Mouse (Mus musculus): Measurements from ENCODE around the gene Ifi211. TPM values are rescaled to one million over a fixed set of nuclear protein-coding genes. Genes with fewer than 3 reads are reported as not detected.
"Not testable (repeated sequence)": the region's sequence is repeated elsewhere in the genome, so short reads cannot be mapped to it uniquely, and the experiment has no call there.

Ifi211 gene
- total RNA-seq, 2 experiments from 2014 or later: 0.55 to 1.7 TPM

DNA sequence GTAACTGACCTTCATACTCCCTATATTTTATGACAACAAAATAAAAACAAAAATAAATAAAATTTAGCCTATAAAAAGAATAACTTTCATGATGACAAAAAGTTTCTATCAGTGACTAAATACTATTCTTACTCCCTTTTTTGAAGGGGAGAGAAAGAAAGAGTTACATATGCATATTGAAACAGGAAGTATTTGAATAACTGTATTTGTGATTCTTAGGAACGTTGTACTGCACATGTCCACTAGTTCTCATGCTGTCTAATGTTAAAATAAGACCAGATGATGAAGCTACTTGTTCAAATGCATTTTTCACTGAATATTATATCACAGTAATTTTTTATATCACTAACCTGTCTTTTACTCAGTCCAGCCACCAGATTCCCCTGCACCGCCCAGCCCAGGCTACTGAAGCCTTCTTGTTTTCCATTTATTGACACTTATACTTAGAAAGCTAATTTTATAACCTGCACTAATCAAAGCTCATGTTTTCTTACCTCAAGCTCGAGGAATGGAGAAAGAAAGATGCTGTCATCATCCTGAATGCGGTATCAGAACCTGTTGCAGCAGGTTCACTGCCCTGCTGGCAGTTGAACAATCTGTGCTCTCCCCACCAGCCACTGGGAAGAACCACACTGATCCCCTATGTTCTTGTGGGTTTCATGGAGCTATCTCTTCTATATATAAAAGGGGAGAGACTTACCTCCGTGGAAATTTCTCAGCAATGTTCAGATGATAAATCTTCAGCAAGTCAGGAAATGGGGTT lies 33.4 kb downstream of the Ifi211 start:
- DNase-seq: not testable (repeated sequence)

DNA sequence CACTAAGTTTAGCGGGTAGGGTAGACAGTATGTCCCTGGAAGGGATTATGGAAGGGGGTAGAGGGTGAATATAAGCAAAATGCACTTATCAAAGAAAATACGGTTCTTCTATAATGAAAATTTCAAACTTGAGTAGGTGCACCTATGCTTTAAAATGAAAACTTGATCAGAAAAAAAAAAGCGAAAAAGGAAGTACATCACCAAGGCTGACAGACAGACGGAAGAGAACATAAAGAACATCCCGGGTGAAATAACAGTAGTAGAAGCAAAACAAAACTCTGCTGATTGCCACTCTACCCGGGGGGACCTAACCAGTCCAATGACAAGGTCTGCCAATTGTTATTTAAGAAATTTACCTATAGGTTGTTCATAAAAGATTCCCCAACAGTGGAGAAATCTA lies 34.6 kb downstream of the Ifi211 start:
- DNase-seq: not testable (repeated sequence)

DNA sequence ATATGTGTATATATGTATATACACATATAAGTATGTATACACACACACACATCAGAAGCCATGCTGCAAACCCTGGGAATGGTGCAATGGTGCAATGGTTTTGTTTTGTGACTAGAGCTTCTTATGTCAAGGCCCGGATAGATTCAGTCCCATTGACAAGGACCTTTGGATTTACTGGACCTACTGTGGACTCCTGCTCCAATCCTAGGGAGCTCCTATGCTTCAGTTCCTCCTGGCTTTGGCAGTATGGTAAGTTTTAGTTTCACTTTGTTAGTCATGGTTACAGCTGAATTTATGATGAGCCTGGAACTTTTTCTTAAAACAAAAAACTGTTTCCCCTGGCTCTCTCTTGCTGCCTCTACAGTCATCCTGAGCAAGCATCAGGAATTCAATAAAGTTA lies 35.7 kb downstream of the Ifi211 start:
- DNase-seq: not testable (repeated sequence)

DNA sequence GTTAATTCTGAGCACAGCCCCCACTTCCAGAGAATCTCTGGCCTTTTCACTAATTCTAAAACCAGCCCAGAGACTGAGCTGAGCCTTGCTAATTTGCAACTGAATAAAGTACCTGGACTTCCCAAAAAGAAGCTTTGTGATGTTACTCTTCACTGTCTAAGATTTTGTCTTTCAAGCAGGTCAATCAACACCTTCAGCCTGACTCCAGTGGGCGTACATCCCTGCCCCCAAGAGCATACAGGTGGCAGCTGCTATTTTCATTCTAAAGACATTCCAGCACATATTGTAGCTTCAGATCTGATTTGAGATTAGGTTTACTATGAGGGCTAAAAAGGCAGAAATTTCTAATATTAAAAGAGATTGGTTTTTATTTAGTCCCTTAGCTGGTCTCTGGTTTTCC lies 44.3 kb downstream of the Ifi211 start:
- DNase-seq: not testable (repeated sequence)

DNA sequence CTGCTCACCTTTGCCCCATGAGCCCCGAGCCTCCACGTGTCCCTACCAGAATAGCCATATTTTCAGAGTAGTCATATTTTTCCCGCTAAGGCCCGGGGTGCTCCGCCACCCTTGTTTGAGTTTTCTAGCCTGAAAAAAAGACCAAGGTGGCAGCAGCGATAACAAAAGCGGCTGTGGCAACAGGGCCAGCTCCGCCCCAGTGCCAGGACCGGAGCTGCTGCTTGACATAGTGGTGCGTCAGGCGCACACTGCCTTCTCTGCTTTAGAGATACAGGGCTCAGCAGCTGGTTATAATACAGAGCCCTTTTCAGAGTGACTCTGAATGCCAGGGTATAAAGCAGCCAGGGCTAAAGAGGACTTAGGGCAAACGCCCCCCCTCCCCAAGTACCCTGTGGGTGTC lies 46.3 kb downstream of the Ifi211 start:
- no peak for DNase-seq

DNA sequence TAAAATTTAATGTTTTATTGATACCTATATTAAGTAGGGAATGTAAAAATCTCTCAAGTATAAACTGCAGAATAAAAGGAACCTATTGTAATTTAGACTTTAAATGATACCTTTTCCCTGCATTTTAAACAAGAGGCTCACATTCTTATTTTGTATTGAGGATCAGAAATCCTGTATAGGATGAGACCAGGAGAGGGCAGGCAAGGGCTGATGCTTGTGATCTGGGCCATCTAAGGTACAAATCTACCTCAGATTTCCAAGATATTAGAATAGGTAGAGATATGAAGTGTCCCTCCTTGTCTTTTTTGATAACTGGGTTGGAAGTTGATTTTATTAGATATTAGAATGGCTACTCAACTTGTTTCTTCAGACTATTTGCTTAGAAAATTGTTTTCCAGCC lies 59.1 kb downstream of the Ifi211 start:
- DNase-seq: not testable (repeated sequence)

DNA sequence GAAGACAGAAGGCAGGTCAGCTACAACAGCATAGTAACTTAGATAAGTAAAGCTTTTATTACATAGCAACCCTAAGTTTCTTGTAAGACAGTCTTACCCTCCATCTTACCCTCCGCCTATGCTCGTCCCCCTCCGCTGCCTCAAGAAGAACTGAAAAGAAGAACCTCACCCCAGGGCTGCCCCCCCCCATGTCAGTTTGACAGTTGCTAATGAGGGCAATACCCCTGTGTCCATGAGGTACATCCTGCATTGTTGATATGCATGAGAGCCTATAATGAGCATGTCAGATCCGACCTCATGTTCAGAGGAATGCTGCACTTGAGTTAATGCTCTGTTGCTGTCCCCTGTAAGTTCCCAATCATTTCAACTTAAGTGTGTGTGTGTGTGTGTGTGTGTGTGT lies 60.0 kb downstream of the Ifi211 start:
- not testable (repeated sequence) for DNase-seq

Other genes with a start within 250 kb of the Ifi211 start
- 1 to 10 TPM in 1 of 2 experiments, under 1 TPM in 1; 0.75 to 1.1 TPM for gene Ifi208, start 239.4 kb downstream of the Ifi211 start, total RNA-seq (2021)
- gene Ifi207, start 171.3 kb downstream of the Ifi211 start, total RNA-seq (2021): 1 to 10 TPM; 2.2 to 4.5 TPM
- 1 to 10 TPM; 2.8 to 4.9 TPM for gene Ifi204, start 146.1 kb downstream of the Ifi211 start, total RNA-seq (2021)
- 10 to 100 TPM; 13.9 to 15.0 TPM for gene Mndal, start 29.4 kb upstream of the Ifi211 start, total RNA-seq (2021)
- 10 to 100 TPM in 1 of 2 experiments, 1 to 10 TPM in 1; 8.6 to 12.1 TPM for gene Ifi203, start 29.6 kb upstream of the Ifi211 start, total RNA-seq (2021)
- not detected for gene Ifi202b, start 69.7 kb upstream of the Ifi211 start, total RNA-seq (2021)
- gene Ifi205, start 118.8 kb upstream of the Ifi211 start, total RNA-seq (2021): 1 to 10 TPM; 1.3 to 3.9 TPM
- gene Olfr433, start 127.7 kb upstream of the Ifi211 start, total RNA-seq (2021): not detected
- gene Olfr432, start 136.2 kb upstream of the Ifi211 start, total RNA-seq (2021): not detected
- not detected for gene Olfr430, start 153.6 kb upstream of the Ifi211 start, total RNA-seq (2021)
- not detected for gene Olfr429, start 171.3 kb upstream of the Ifi211 start, total RNA-seq (2021)
- gene Olfr427, start 183.8 kb upstream of the Ifi211 start, total RNA-seq (2021): not detected
- not detected for gene Olfr231, start 208.1 kb upstream of the Ifi211 start, total RNA-seq (2021)
- not detected for gene Olfr424, start 218.5 kb upstream of the Ifi211 start, total RNA-seq (2021)
- not detected for gene Olfr420, start 242.6 kb upstream of the Ifi211 start, total RNA-seq (2021)